Mouse (Mus musculus) liver, embryonic 14.5 days (tissue): ENCODE data around the gene Tnfrsf13b. TPM values are rescaled to one million over a fixed set of nuclear protein-coding genes. Genes with fewer than 3 reads are reported as not detected.
"Not testable (repeated sequence)": the region's sequence is repeated elsewhere in the genome, so short reads cannot be mapped to it uniquely, and the experiment has no call there.

Source experiments
- ATAC-seq: fragments of 200-750 bp; cut with Nextera tagmentation; 2 replicates; pipeline ENCODE4 v1.8.0; 2017; ENCODE audit warnings: moderate number of reproducible peaks, mild to moderate bottlenecking, moderate library complexity; ENCODE audit not compliant: insufficient read depth
- DNase-seq, 3 experiments: peaks; one replicate each; pipeline ENCODE4 v3.0.0-alpha.2; 2012 to 2013; ENCODE audit warnings: low read depth in 3 of 3, low spot score in 3 of 3
- H3K27ac ChIP-seq: fragments of 300-500 bp; sonication (generic); 2 replicates; pipeline ENCODE4 v1.5.1; 2014; ENCODE audit warnings: moderate library complexity, mild to moderate bottlenecking, control low read depth, inconsistent platforms
- H3K27me3 ChIP-seq: fragments of 300-500 bp; sonication (generic); 2 replicates; pipeline ENCODE4 v1.6.1; 2014; ENCODE audit warnings: mild to moderate bottlenecking, low read length, moderate library complexity; ENCODE audit not compliant: control insufficient read depth, insufficient read depth
- H3K36me3 ChIP-seq: fragments of 300-500 bp; sonication (generic); replicated peaks from 2 replicates; pipeline ENCODE4 v1.6.1; 2014; ENCODE audit warnings: low read depth; ENCODE audit not compliant: control insufficient read depth, insufficient read depth
- H3K4me1 ChIP-seq, 2 experiments: fragments of 200-500 bp in 1 of 2; fragments of 300-500 bp in 1 of 2; sonication (generic) in 1 of 2; replicated peaks; 2 replicates each; pipeline ENCODE4 v1.6.1; 2012 to 2014; ENCODE audit warnings: antibody characterized with exemption in 1 of 2, inconsistent platforms in 1 of 2, low read length in 1 of 2; ENCODE audit not compliant: control insufficient read depth in 2 of 2, insufficient read depth in 2 of 2
- H3K4me2 ChIP-seq: fragments of 300-500 bp; sonication (generic); 2 replicates; pipeline ENCODE4 v1.6.1; 2014; ENCODE audit warnings: low read depth, mild to moderate bottlenecking, control low read depth, moderate library complexity
- H3K4me3 ChIP-seq, 2 experiments: fragments of 200-500 bp in 1 of 2; fragments of 300-500 bp in 1 of 2; sonication (generic) in 1 of 2; 2 replicates each; pipeline ENCODE4 v1.5.1; 2012 to 2014; ENCODE audit warnings: low read depth in 2 of 2, low read length in 2 of 2, mild to moderate bottlenecking in 2 of 2, control low read depth in 1 of 2, inconsistent platforms in 1 of 2, moderate library complexity in 1 of 2; ENCODE audit not compliant: insufficient read depth in 1 of 2
- H3K9ac ChIP-seq: fragments of 300-500 bp; sonication (generic); replicated peaks from 2 replicates; pipeline ENCODE4 v1.6.1; 2014; ENCODE audit warnings: mild to moderate bottlenecking, control low read depth, moderate library complexity
- H3K9me3 ChIP-seq: fragments of 300-500 bp; sonication (generic); 2 replicates; pipeline ENCODE4 v1.6.1; 2016; ENCODE audit warnings: low read length, mixed read lengths; ENCODE audit not compliant: control insufficient read depth
- CTCF ChIP-seq: IDR thresholded peaks from 2 replicates; pipeline ENCODE4 v1.5.1; 2016; ENCODE audit warnings: antibody characterized with exemption, low read depth, control low read depth
- EP300 ChIP-seq: IDR thresholded peaks from 2 replicates; pipeline ENCODE4 v1.6.1; 2016; ENCODE audit warnings: antibody characterized with exemption, low read depth
- WGBS: fragments of 180-500 bp; shearing (Covaris S2); extraction: QIAGEN DNeasy Blood & Tissue Kit; methylation state at CpG from one replicate; pipeline ENCODE4 v1.1.7; 2014; ENCODE audit not compliant: insufficient replicate concordance; 5-methylcytosine and 5-hydroxymethylcytosine counted together
- polyA plus RNA-seq, 2 experiments: library from polyadenylated mRNA; depleted of rRNA in 1 of 2; stranded (reverse) in 1 of 2; unstranded in 1 of 2; fragments of >200 nt; fragmentation: Nextera tagmentation in 1 of 2; extraction: Ambion mirVana in 1 of 2; gene quantifications; 2 replicates each; pipeline versions ENCODE4 v1.2.1 to v1.2.3; 2012 to 2014

Tnfrsf13b gene
- polyA plus RNA-seq, 2 experiments: 3.7 to 3.9 TPM

GRCm38 (mm10) chr11:61164881-61165280, 38.3 kb downstream of the Tnfrsf13b start:
- 78% methylated on average over 10 of the region's 10 CpGs for WGBS
- no peaks in the 10 kb centered on the region for H3K9me3 ChIP-seq

GRCm38 (mm10) chr11:61170184-61170583, 43.6 kb downstream of the Tnfrsf13b start:
- Histone ChIP-seq H3K27me3 (no peaks in the 10 kb centered on the region), H3K4me3 (no peak overlapping the region), H3K4me2 (no peak overlapping the region), H3K9ac (no peak overlapping the region), H3K36me3 (no peaks in the 10 kb centered on the region; the same call in 1 of the 2 replicates), H3K9me3 (no peaks in the 10 kb centered on the region), H3K27ac (no peak overlapping the region), H3K4me1 (peaks cover 0 to 4% of the 10 kb centered on the region in 2 experiments; a peak in 2 of 4 replicates)
- no peak for TF ChIP-seq CTCF
- no peak for TF ChIP-seq EP300
- ATAC-seq (no peak), DNase-seq (no peak)
- 66% methylated on average over 5 of the region's 5 CpGs for WGBS

More at GRCm38 (mm10) chr11:61164881-61165280, 38.3 kb downstream of the Tnfrsf13b start:
- ATAC-seq: no peak
- TF ChIP-seq EP300 (no peak), CTCF (no peak)
- Histone ChIP-seq H3K9ac (no peak overlapping the region), H3K27me3 (no peaks in the 10 kb centered on the region), H3K4me2 (no peak overlapping the region), H3K27ac (no peak overlapping the region), H3K36me3 (peaks cover 3% of the 10 kb centered on the region), H3K4me1 (no peaks in the 10 kb centered on the region; a peak in 1 of 4 replicates), H3K4me3 (no peak overlapping the region)
- no peak for DNase-seq

- H3K27me3 ChIP-seq, DNase-seq, H3K4me1 ChIP-seq, H3K9ac ChIP-seq, ATAC-seq, H3K36me3 ChIP-seq, H3K9me3 ChIP-seq, H3K27ac ChIP-seq: not testable (repeated sequence)
- Histone ChIP-seq H3K4me2 (peak overlapping the region; percentile 93), H3K4me3 (peak overlapping the region in 1 of 2 experiments; percentile 66; a peak in 1 of 4 replicates)
- 40% methylated on average over 15 of the region's 15 CpGs for WGBS
Measured at GRCm38 (mm10) chr11:61173477-61173876, 46.9 kb downstream of the Tnfrsf13b start.

GRCm38 (mm10) chr11:61174291-61174820, 47.8 kb downstream of the Tnfrsf13b start:
- TF ChIP-seq EP300 (no peak), CTCF (peak; percentile 41; the same call in 1 of the 2 replicates)
- Histone ChIP-seq H3K4me3 (peak overlapping the region; percentile 59 to 66), H3K27ac (peak overlapping the region; percentile 62), H3K9ac (peak overlapping the region; percentile 93), H3K27me3 (no peaks in the 10 kb centered on the region), H3K4me2 (peak overlapping the region; percentile 93), H3K36me3 (no peaks in the 10 kb centered on the region), H3K4me1 (peaks cover 5 to 10% of the 10 kb centered on the region in 2 experiments), H3K9me3 (no peaks in the 10 kb centered on the region)
- DNase-seq (peak in 2 of 3 experiments; percentile 6 to 24), ATAC-seq (peak; percentile 0; the same call in 1 of the 2 replicates)
- under 1% methylated on average over 28 of the region's 28 CpGs for WGBS

- DNase-seq: peak; percentile 99 to 100 (median 100)
- Histone ChIP-seq H3K36me3 (no peaks in the 10 kb centered on the region), H3K27ac (peak within 1 kb of the TSS; percentile 63), H3K4me2 (peak within 1 kb of the TSS; percentile 93), H3K4me3 (peak within 1 kb of the TSS; percentile 59 to 66), H3K9ac (peak within 1 kb of the TSS; percentile 93), H3K9me3 (no peaks in the 10 kb centered on the region), H3K4me1 (peaks cover 5 to 10% of the 10 kb centered on the region in 2 experiments), H3K27me3 (no peaks in the 10 kb centered on the region)
- under 1% methylated on average over 67 of the region's 69 CpGs for WGBS
- TF ChIP-seq EP300 (no peak), CTCF (no peak)
- ATAC-seq: peak; percentile 97
Measured at GRCm38 (mm10) chr11:61174821-61175658, 48.5 kb downstream of the Tnfrsf13b start, which contains the start of gene Usp22. Gene Usp22, minus strand, starts transcription at chr11:61175055.
